Mouse (Mus musculus): Measurements from ENCODE around the gene Rpn2.

Gene Rpn2

GRCm38 (mm10) chr2:157278717-157279415 lies at the start of gene Rpn2:
Rpn2 (plus strand) TSS chr2:157279017.
- peak; percentile 89 to 92 for DNase-seq (ENCODE audit: low spot score in 2 of 2)

- no peak for DNase-seq (ENCODE audit: low spot score in 2 of 2)
Observed at GRCm38 (mm10) chr2:157235946-157236345, 42.9 kb upstream of the Rpn2 start.

- no peak for DNase-seq (ENCODE audit: low spot score in 2 of 2)
Observed at GRCm38 (mm10) chr2:157245001-157245400, 33.8 kb upstream of the Rpn2 start.

GRCm38 (mm10) chr2:157245603-157246002 lies 33.2 kb upstream of the Rpn2 start:
- no peak for DNase-seq (ENCODE audit: low spot score in 2 of 2)

- DNase-seq (ENCODE audit: low spot score in 2 of 2) = no peak
Observed at GRCm38 (mm10) chr2:157248111-157248510, 30.7 kb upstream of the Rpn2 start.

GRCm38 (mm10) chr2:157259720-157260119 lies 19.1 kb upstream of the Rpn2 start:
- peak; percentile 32 to 51 for DNase-seq (ENCODE audit: low spot score in 2 of 2)

GRCm38 (mm10) chr2:157261930-157262329 lies 16.9 kb upstream of the Rpn2 start:
- DNase-seq (ENCODE audit: low spot score in 2 of 2) = no peak

- no peak for DNase-seq (ENCODE audit: low spot score in 2 of 2)
Observed at GRCm38 (mm10) chr2:157262506-157262905, 16.3 kb upstream of the Rpn2 start.

- DNase-seq (ENCODE audit: low spot score in 2 of 2) = no peak
Observed at GRCm38 (mm10) chr2:157263101-157263500, 15.7 kb upstream of the Rpn2 start.

- no peak for DNase-seq (ENCODE audit: low spot score in 2 of 2)
Observed at GRCm38 (mm10) chr2:157263832-157264231, 15.0 kb upstream of the Rpn2 start.

GRCm38 (mm10) chr2:157279416-157279800 lies 591 bp downstream of the Rpn2 start, which contains the start of gene Mroh8:
Mroh8 (minus strand) TSS chr2:157279549.
- DNase-seq (ENCODE audit: low spot score in 2 of 2) = no peak

GRCm38 (mm10) chr2:157283321-157283720 lies 4.5 kb downstream of the Rpn2 start:
- DNase-seq (ENCODE audit: low spot score in 2 of 2) = no peak

- peak in 1 of 2 experiments; percentile 22 for DNase-seq (ENCODE audit: low spot score in 2 of 2)
Observed at GRCm38 (mm10) chr2:157287542-157287941, 8.7 kb downstream of the Rpn2 start.

GRCm38 (mm10) chr2:157288996-157289395 lies 10.2 kb downstream of the Rpn2 start:
- DNase-seq (ENCODE audit: low spot score in 2 of 2) = no peak

- DNase-seq (ENCODE audit: low spot score in 2 of 2) = peak; percentile 47 to 64
Observed at GRCm38 (mm10) chr2:157292093-157292492, 13.3 kb downstream of the Rpn2 start.

GRCm38 (mm10) chr2:157296105-157296689 lies 17.4 kb downstream of the Rpn2 start:
- no peak for DNase-seq (ENCODE audit: low spot score in 2 of 2)

GRCm38 (mm10) chr2:157300051-157300450 lies 21.2 kb downstream of the Rpn2 start:
- no peak for DNase-seq (ENCODE audit: low spot score in 2 of 2)

GRCm38 (mm10) chr2:157303096-157303495 lies 24.3 kb downstream of the Rpn2 start:
- DNase-seq (ENCODE audit: low spot score in 2 of 2) = no peak

GRCm38 (mm10) chr2:157306091-157307032 lies 27.5 kb downstream of the Rpn2 start:
- no peak for DNase-seq (ENCODE audit: low spot score in 2 of 2)

GRCm38 (mm10) chr2:157307715-157308265 lies 29.0 kb downstream of the Rpn2 start:
- DNase-seq (ENCODE audit: low spot score in 2 of 2) = no peak

- no peak for DNase-seq (ENCODE audit: low spot score in 2 of 2)
Observed at GRCm38 (mm10) chr2:157308273-157308917, 29.6 kb downstream of the Rpn2 start.

Measured in natural killer cell, adult 2 months (primary cell).